Mouse (Mus musculus): ENCODE data around the gene St6galnac5.

DNA sequence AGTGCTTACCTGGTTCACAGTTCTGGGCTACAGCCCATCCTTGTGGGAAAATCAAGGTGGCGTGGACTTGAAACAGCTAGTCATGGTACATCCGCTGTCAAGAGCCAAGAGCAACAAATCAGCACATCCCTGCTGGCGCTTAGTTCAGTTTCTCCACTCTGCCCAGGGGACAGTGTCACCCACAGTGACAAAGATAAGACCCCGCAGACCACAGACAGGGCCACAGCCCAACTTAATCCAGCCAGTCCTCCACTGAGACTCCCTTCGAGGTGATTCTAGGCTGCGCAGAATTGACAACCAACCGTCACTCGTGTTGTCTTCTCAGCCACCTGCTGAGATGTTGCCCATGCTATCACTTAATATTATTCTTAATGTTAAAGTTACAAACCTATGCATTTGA is 56.7 kb downstream of the St6galnac5 start:
- no peak for TF ChIP-seq FLI1 (IDR thresholded peaks at IDR 0.05; ENCODE audit: low read length)
- no peak for TF ChIP-seq GATA1 (IDR thresholded peaks at IDR 0.05; ENCODE audit: borderline replicate concordance, low read length)
